Mouse (Mus musculus): ENCODE measurements around the gene Nacc2.

DNA sequence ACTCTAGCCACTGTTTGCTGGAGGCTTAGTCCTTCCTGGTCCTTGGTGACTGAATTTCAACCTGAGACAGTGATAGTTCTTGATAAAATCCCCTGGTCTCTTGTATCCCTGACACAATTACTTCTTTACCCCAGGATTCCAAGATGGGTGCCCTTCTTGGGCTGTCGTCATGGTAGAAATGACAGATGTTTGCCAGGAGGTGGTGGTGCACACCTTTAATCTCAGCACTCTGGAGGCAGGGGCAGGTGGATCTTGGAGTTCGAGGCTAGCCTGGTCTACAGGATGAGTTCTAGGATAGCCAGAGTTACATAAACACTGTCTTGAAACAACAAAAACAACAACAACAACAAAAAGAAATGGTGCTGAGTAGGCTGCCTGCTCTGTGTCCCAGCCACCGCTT lies 20.0 kb upstream of the Nacc2 start:
- no peak for TF ChIP-seq POLR2A (IDR thresholded peaks at IDR 0.05; ENCODE audit: extremely low read depth, insufficient read depth, low read length)
- no peak for TF ChIP-seq CTCF (IDR thresholded peaks at IDR 0.05; ENCODE audit: low read depth, low read length)
